Mouse (Mus musculus) C2C12 (cell line): ENCODE measurements at regions not wholly inside any gene's neighbourhood (a gene's known extent, or its start where the extent isn't known, plus 50 kb on each side); places are given as distances from the start of the nearest gene placed in this dataset.

Source experiments
- CTCF ChIP-seq: IDR thresholded peaks from one replicate; pipeline ENCODE4 v1.5.1; 2011; ENCODE audit not compliant: control insufficient read depth, insufficient read depth, insufficient read length
- MAX ChIP-seq: IDR thresholded peaks from one replicate; pipeline ENCODE4 v1.6.1; 2011; ENCODE audit warnings: mild to moderate bottlenecking, control low read depth
- MYOD1 ChIP-seq: IDR thresholded peaks from one replicate; pipeline ENCODE4 v1.6.1; 2011; ENCODE audit warnings: low read depth; ENCODE audit not compliant: control insufficient read depth, insufficient read length
- USF1 ChIP-seq: IDR thresholded peaks from one replicate; pipeline ENCODE4 v1.6.1; 2011; ENCODE audit warnings: low read depth, mild to moderate bottlenecking, control low read depth, moderate library complexity

DNA sequence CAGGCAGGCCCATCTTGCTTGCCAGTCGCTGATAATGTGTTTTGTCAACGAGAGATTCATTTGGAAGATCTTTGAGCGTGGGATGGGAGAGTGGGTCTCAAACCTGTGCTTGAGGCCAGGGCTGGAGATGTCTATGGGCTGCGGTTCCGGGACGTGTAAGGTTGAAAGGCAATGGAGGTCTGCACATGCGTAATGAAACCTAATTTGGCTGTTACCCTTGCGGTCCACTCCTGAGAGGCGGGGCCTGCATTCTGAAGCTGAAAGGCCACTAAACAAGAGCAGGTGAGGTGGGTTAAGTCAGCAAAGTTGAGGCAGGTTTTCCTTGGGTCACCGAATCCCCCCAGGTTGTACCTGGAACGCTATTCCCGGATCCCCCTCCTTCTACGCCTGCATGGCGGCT lies 83.3 kb upstream of the Smad3 start:
- TF ChIP-seq USF1 (no peak), CTCF (no peak), MYOD1 (no peak), MAX (no peak)
